Mouse (Mus musculus): ENCODE measurements around the gene Kcnk10. TPM values are rescaled to one million over a fixed set of nuclear protein-coding genes. Genes with fewer than 3 reads are reported as not detected.

Kcnk10 gene
- polyA plus RNA-seq, 1 experiment = 0.12 TPM

GRCm38 (mm10) chr12:98524331-98525311 lies 53.5 kb downstream of the Kcnk10 start:
- no peak overlapping the region for H3K4me3 ChIP-seq (ENCODE audit: control insufficient read depth, insufficient read depth, low read length)
- H3K4me1 ChIP-seq (replicated peaks; ENCODE audit: control insufficient read depth, insufficient read depth, low read length) = no peaks in the 10 kb centered on the region
- H3K27me3 ChIP-seq (ENCODE audit: control insufficient read depth, insufficient read depth, low read length) = no peaks in the 10 kb centered on the region
- H3K36me3 ChIP-seq (ENCODE audit: control insufficient read depth, insufficient read depth, low read length) = no peaks in the 10 kb centered on the region
- DNase-seq = no peak
- TF ChIP-seq POLR2A (IDR thresholded peaks at IDR 0.05; ENCODE audit: control insufficient read depth, extremely low read depth, insufficient read depth, low read length, poor library complexity) (no peak), CTCF (IDR thresholded peaks at IDR 0.05; ENCODE audit: borderline replicate concordance, control insufficient read depth, extremely low read depth, insufficient read depth, low read length, poor library complexity) (no peak)
- WGBS = 90% methylated on average over 13 of the region's 13 CpGs
- no peak overlapping the region for H3K27ac ChIP-seq (ENCODE audit: control insufficient read depth, insufficient read depth, low read length)

GRCm38 (mm10) chr12:98521311-98521710 lies 56.8 kb downstream of the Kcnk10 start:
- Histone ChIP-seq H3K27ac (ENCODE audit: control insufficient read depth, insufficient read depth, low read length) (no peak overlapping the region), H3K36me3 (ENCODE audit: control insufficient read depth, insufficient read depth, low read length) (no peaks in the 10 kb centered on the region), H3K27me3 (ENCODE audit: control insufficient read depth, insufficient read depth, low read length) (no peaks in the 10 kb centered on the region), H3K4me3 (ENCODE audit: control insufficient read depth, insufficient read depth, low read length) (no peak overlapping the region), H3K4me1 (replicated peaks; ENCODE audit: control insufficient read depth, insufficient read depth, low read length) (no peaks in the 10 kb centered on the region)
- no peak for DNase-seq
- TF ChIP-seq POLR2A (IDR thresholded peaks at IDR 0.05; ENCODE audit: control insufficient read depth, extremely low read depth, insufficient read depth, low read length, poor library complexity) (no peak), CTCF (IDR thresholded peaks at IDR 0.05; ENCODE audit: borderline replicate concordance, control insufficient read depth, extremely low read depth, insufficient read depth, low read length, poor library complexity) (no peak)
- 93% methylated on average over 4 of the region's 4 CpGs for WGBS

- Histone ChIP-seq H3K36me3 (ENCODE audit: control insufficient read depth, insufficient read depth, low read length) (no peaks in the 10 kb centered on the region), H3K4me1 (replicated peaks; ENCODE audit: control insufficient read depth, insufficient read depth, low read length) (no peaks in the 10 kb centered on the region), H3K27ac (ENCODE audit: control insufficient read depth, insufficient read depth, low read length) (no peak overlapping the region), H3K4me3 (ENCODE audit: control insufficient read depth, insufficient read depth, low read length) (no peak overlapping the region), H3K27me3 (ENCODE audit: control insufficient read depth, insufficient read depth, low read length) (no peaks in the 10 kb centered on the region)
- TF ChIP-seq POLR2A (IDR thresholded peaks at IDR 0.05; ENCODE audit: control insufficient read depth, extremely low read depth, insufficient read depth, low read length, poor library complexity) (no peak), CTCF (IDR thresholded peaks at IDR 0.05; ENCODE audit: borderline replicate concordance, control insufficient read depth, extremely low read depth, insufficient read depth, low read length, poor library complexity) (no peak)
- 86% methylated on average over 4 of the region's 4 CpGs for WGBS
- no peak for DNase-seq
These were observed 57.6 kb downstream of the Kcnk10 start for GRCm38 (mm10) chr12:98520568-98520931.

- no peaks in the 10 kb centered on the region for H3K27me3 ChIP-seq (ENCODE audit: control insufficient read depth, insufficient read depth, low read length)
- no peaks in the 10 kb centered on the region for H3K36me3 ChIP-seq (ENCODE audit: control insufficient read depth, insufficient read depth, low read length)
- H3K4me3 ChIP-seq (ENCODE audit: control insufficient read depth, insufficient read depth, low read length) = no peak overlapping the region
- H3K27ac ChIP-seq (ENCODE audit: control insufficient read depth, insufficient read depth, low read length) = no peak overlapping the region
- no peak for TF ChIP-seq POLR2A (IDR thresholded peaks at IDR 0.05; ENCODE audit: control insufficient read depth, extremely low read depth, insufficient read depth, low read length, poor library complexity)
- TF ChIP-seq CTCF (IDR thresholded peaks at IDR 0.05; ENCODE audit: borderline replicate concordance, control insufficient read depth, extremely low read depth, insufficient read depth, low read length, poor library complexity) = no peak
- DNase-seq = no peak
- 88% methylated on average over 7 of the region's 7 CpGs for WGBS
- no peaks in the 10 kb centered on the region for H3K4me1 ChIP-seq (replicated peaks; ENCODE audit: control insufficient read depth, insufficient read depth, low read length)
These were observed 58.1 kb downstream of the Kcnk10 start for GRCm38 (mm10) chr12:98519866-98520567.

GRCm38 (mm10) chr12:98505601-98506000 lies 72.5 kb downstream of the Kcnk10 start:
- no peak for DNase-seq
- H3K4me1 ChIP-seq (replicated peaks; ENCODE audit: control insufficient read depth, insufficient read depth, low read length) = no peaks in the 10 kb centered on the region
- H3K36me3 ChIP-seq (ENCODE audit: control insufficient read depth, insufficient read depth, low read length) = no peaks in the 10 kb centered on the region
- WGBS = 79% methylated on average over 4 of the region's 4 CpGs
- no peak for TF ChIP-seq POLR2A (IDR thresholded peaks at IDR 0.05; ENCODE audit: control insufficient read depth, extremely low read depth, insufficient read depth, low read length, poor library complexity)
- TF ChIP-seq CTCF (IDR thresholded peaks at IDR 0.05; ENCODE audit: borderline replicate concordance, control insufficient read depth, extremely low read depth, insufficient read depth, low read length, poor library complexity) = no peak
- H3K27me3 ChIP-seq (ENCODE audit: control insufficient read depth, insufficient read depth, low read length) = no peaks in the 10 kb centered on the region
- no peak overlapping the region for H3K27ac ChIP-seq (ENCODE audit: control insufficient read depth, insufficient read depth, low read length)
- no peak overlapping the region for H3K4me3 ChIP-seq (ENCODE audit: control insufficient read depth, insufficient read depth, low read length)

GRCm38 (mm10) chr12:98501528-98502280 lies 76.4 kb downstream of the Kcnk10 start:
- no peaks in the 10 kb centered on the region for H3K27me3 ChIP-seq (ENCODE audit: control insufficient read depth, insufficient read depth, low read length)
- TF ChIP-seq CTCF (IDR thresholded peaks at IDR 0.05; ENCODE audit: borderline replicate concordance, control insufficient read depth, extremely low read depth, insufficient read depth, low read length, poor library complexity) = no peak
- no peak for TF ChIP-seq POLR2A (IDR thresholded peaks at IDR 0.05; ENCODE audit: control insufficient read depth, extremely low read depth, insufficient read depth, low read length, poor library complexity)
- H3K27ac ChIP-seq (ENCODE audit: control insufficient read depth, insufficient read depth, low read length) = no peak overlapping the region
- no peaks in the 10 kb centered on the region for H3K4me1 ChIP-seq (replicated peaks; ENCODE audit: control insufficient read depth, insufficient read depth, low read length)
- 89% methylated on average over 11 of the region's 11 CpGs for WGBS
- no peak for DNase-seq
- H3K36me3 ChIP-seq (ENCODE audit: control insufficient read depth, insufficient read depth, low read length) = no peaks in the 10 kb centered on the region
- no peak overlapping the region for H3K4me3 ChIP-seq (ENCODE audit: control insufficient read depth, insufficient read depth, low read length)

Measured in thymus, adult 2 months (tissue).